Mouse (Mus musculus): ENCODE results near the gene Olfr1466. TPM values are rescaled to one million over a fixed set of nuclear protein-coding genes. Genes with fewer than 3 reads are reported as not detected.

Olfr1466 gene
- total RNA-seq (2023) = not detected in 2 replicates

DNA sequence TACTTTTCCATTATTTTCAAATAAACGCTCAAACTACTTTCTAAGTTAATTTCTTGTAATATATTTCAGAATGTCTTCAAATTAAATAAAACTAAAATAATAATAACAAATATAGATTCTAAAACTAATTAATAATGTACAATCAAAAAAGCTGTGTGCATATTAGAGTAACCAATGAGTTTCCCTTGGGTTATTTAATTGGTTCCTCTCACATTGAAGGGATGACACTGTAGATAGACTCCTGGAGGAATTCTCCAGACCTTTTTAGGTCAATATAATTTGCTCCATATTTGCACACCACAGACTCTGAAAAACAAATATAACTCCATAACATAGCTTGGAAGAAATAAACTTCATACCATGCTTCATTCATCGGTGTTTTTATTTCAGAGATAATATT lies at the start of gene Olfr1466:
TSS of gene Olfr1466 (plus strand) at position 301 of the 400 bp plus-strand sequence.

GRCm38 (mm10) chr19:13315441-13315840 lies 23.2 kb upstream of the Olfr1466 start, which contains the start of gene Olfr1465:
Olfr1465 (minus strand) TSS chr19:13315541.

GRCm38 (mm10) chr19:13361936-13362335 lies 23.3 kb downstream of the Olfr1466 start, which contains the start of gene Olfr1467:
Olfr1467 (plus strand) TSS chr19:13362236.

Other genes starting within 250 kb of the Olfr1466 start
- not detected in 2 replicates for gene Olfr1457, start 241.0 kb upstream of the Olfr1466 start, total RNA-seq (2023)
- not detected in 2 replicates for gene Olfr1458, start 232.1 kb upstream of the Olfr1466 start, total RNA-seq (2023)
- 0.09 and 0.11 TPM in 2 replicates for gene Olfr1459, start 189.3 kb upstream of the Olfr1466 start, total RNA-seq (2023)
- gene Olfr1461, start 175.9 kb upstream of the Olfr1466 start, total RNA-seq (2023) = not detected in 2 replicates
- not detected in 2 replicates for gene Olfr1462, start 153.1 kb upstream of the Olfr1466 start, total RNA-seq (2023)
- not detected in 2 replicates for gene Olfr1463, start 107.5 kb upstream of the Olfr1466 start, total RNA-seq (2023)
- not detected in 2 replicates for gene Olfr1465, start 23.3 kb upstream of the Olfr1466 start, total RNA-seq (2023)
- gene Olfr1467, start 23.4 kb downstream of the Olfr1466 start, total RNA-seq (2023) = not detected in 2 replicates
- not detected in 2 replicates for gene Olfr1469, start 69.0 kb downstream of the Olfr1466 start, total RNA-seq (2023)
- gene Olfr1471, start 104.5 kb downstream of the Olfr1466 start, total RNA-seq (2023) = not detected in 2 replicates
- not detected in 2 replicates for gene Olfr1472, start 117.2 kb downstream of the Olfr1466 start, total RNA-seq (2023)
- not detected in 2 replicates for gene Olfr1474, start 130.7 kb downstream of the Olfr1466 start, total RNA-seq (2023)
- gene Olfr1475, start 141.3 kb downstream of the Olfr1466 start, total RNA-seq (2023) = not detected in 2 replicates
- gene Olfr1477, start 161.7 kb downstream of the Olfr1466 start, total RNA-seq (2023) = not detected in 2 replicates
- not detected in 2 replicates for gene Olfr1480, start 189.1 kb downstream of the Olfr1466 start, total RNA-seq (2023)
- not detected in 2 replicates for gene Olfr1484, start 244.6 kb downstream of the Olfr1466 start, total RNA-seq (2023)

All from neutrophil, adult 65 days (primary cell).